Mouse (Mus musculus) limb, embryonic 11.5 days (tissue): ENCODE data around the gene Cdon. TPM values are rescaled to one million over a fixed set of nuclear protein-coding genes. Genes with fewer than 3 reads are reported as not detected.
"Not testable (repeated sequence)": the region's sequence is repeated elsewhere in the genome, so short reads cannot be mapped to it uniquely, and the experiment has no call there.

Source experiments
- ATAC-seq: fragments of 200-750 bp; cut with Nextera tagmentation; 2 replicates; pipeline ENCODE4 v1.8.0; 2017; ENCODE audit warnings: low read depth; ENCODE audit not compliant: insufficient number of reproducible peaks, low FRiP score, low TSS enrichment
- DNase-seq: peaks from one replicate; pipeline ENCODE4 v3.0.0-alpha.2; 2015; ENCODE audit warnings: low spot score
- H3K27ac ChIP-seq: fragments of 300-500 bp; sonication (generic); replicated peaks from 2 replicates; pipeline ENCODE4 v1.5.1; 2014; ENCODE audit warnings: low read depth, mild to moderate bottlenecking, low read length
- H3K27me3 ChIP-seq: fragments of 300-500 bp; sonication (generic); 2 replicates; pipeline ENCODE4 v1.6.1; 2014; ENCODE audit warnings: mild to moderate bottlenecking, low read length, mixed read lengths; ENCODE audit not compliant: control insufficient read depth, insufficient read depth
- H3K36me3 ChIP-seq: fragments of 300-500 bp; sonication (generic); 2 replicates; pipeline ENCODE4 v1.6.1; 2014; ENCODE audit warnings: mild to moderate bottlenecking, low read length, moderate library complexity, mixed read lengths; ENCODE audit not compliant: control insufficient read depth, insufficient read depth
- H3K4me1 ChIP-seq: fragments of 300-500 bp; sonication (generic); 2 replicates; pipeline ENCODE4 v1.6.1; 2014; ENCODE audit warnings: low read length, mixed read lengths; ENCODE audit not compliant: control insufficient read depth, insufficient read depth
- H3K4me2 ChIP-seq: fragments of 300-500 bp; sonication (generic); 2 replicates; pipeline ENCODE4 v1.6.1; 2014; ENCODE audit warnings: low read depth, mild to moderate bottlenecking, moderate library complexity; ENCODE audit not compliant: severe bottlenecking
- H3K4me3 ChIP-seq: fragments of 300-500 bp; sonication (generic); 2 replicates; pipeline ENCODE4 v1.5.1; 2014; ENCODE audit warnings: low read depth, low read length
- H3K9ac ChIP-seq: fragments of 300-500 bp; sonication (generic); 2 replicates; pipeline ENCODE4 v1.6.1; 2014; ENCODE audit warnings: mild to moderate bottlenecking, low read length
- H3K9me3 ChIP-seq: fragments of 300-500 bp; sonication (generic); 2 replicates; pipeline ENCODE4 v1.6.1; 2016; ENCODE audit warnings: low read length; ENCODE audit not compliant: control insufficient read depth
- WGBS: fragments of 180-500 bp; shearing (Covaris S2); extraction: QIAGEN DNeasy Blood & Tissue Kit; methylation state at CpG from one replicate; pipeline ENCODE4 v1.1.7; 2014; 5-methylcytosine and 5-hydroxymethylcytosine counted together
- polyA plus RNA-seq: library from polyadenylated mRNA; unstranded; fragments of >200 nt; fragmentation: Nextera tagmentation; extraction: Ambion mirVana; gene quantifications from 2 replicates; pipeline ENCODE4 v1.2.1, GENCODE M21; 2014

Cdon gene
- polyA plus RNA-seq, 1 experiment from 2014 or later, result 11.8 TPM

GRCm38 (mm10) chr9:35430476-35430875, 9.5 kb downstream of the Cdon start:
- H3K27me3 ChIP-seq, result no peaks in the 10 kb centered on the region
- WGBS, result 77% methylated on average over 8 of the region's 8 CpGs
- H3K36me3 ChIP-seq, result no peaks in the 10 kb centered on the region
- no peak overlapping the region for H3K9ac ChIP-seq
- H3K9me3 ChIP-seq, result no peaks in the 10 kb centered on the region
- no peak overlapping the region for H3K27ac ChIP-seq
- DNase-seq (no peak), ATAC-seq (no peak)
- no peak overlapping the region for H3K4me2 ChIP-seq
- no peak overlapping the region for H3K4me3 ChIP-seq
- H3K4me1 ChIP-seq, result peaks cover 14% of the 10 kb centered on the region; the same call in 1 of the 2 replicates

DNA sequence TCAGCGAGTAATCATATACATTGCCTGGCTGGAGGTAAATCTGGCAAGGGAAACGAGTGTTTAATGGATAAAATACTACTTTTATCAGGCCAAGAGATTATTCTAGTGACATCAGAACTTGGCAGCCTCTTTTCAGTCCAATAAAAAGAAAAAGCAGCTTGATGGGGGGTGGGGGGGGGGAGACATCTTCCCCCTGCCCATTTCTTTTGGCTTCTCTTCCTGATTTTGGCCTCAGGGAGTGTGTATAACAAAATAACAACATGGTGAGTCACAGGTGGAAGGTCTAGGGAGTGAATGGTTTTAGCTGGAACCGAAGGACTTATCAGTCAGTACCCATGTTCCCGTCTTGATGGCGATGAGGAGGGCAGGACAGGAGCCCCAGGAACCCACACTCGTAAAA, 10.5 kb downstream of the Cdon start:
- Histone ChIP-seq H3K9me3 (no peaks in the 10 kb centered on the region), H3K4me1 (peaks cover 9% of the 10 kb centered on the region; the same call in 1 of the 2 replicates), H3K27ac (no peak overlapping the region), H3K4me2 (no peak overlapping the region), H3K9ac (no peak overlapping the region), H3K4me3 (no peak overlapping the region), H3K27me3 (no peaks in the 10 kb centered on the region), H3K36me3 (no peaks in the 10 kb centered on the region)
- no peak for DNase-seq
- ATAC-seq, result no peak
- WGBS, result 83% methylated on average over 6 of the region's 6 CpGs

DNA sequence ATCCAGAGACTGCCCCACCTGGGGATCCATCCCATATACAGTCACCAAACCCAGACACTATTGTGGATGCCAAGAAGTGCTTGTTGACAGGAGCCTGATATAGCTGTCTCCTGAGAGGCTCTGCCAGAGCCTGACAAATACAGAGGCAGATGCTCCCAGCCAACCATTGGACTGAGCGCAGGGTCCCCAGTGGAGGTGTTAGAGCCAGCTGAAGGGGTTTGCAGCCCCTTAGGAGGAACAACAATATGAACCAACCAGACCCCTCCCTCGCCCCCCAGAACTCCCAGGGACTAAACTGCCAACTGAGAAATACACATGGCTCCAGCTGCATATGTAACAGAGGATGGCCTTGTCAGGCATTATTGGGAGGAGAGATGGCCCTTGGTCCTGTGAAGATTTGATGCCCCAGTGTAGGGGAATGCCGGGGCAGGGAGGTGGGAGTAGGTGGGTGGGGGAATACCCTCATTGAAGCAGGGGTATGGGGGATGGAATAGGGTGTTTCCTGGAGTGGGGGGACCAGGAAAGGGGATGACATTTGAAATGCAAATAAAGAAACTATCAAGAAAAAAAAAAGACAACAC, 11.9 kb downstream of the Cdon start:
- H3K27me3 ChIP-seq, H3K9ac ChIP-seq, H3K9me3 ChIP-seq, DNase-seq, H3K36me3 ChIP-seq, H3K4me3 ChIP-seq, H3K4me1 ChIP-seq, ATAC-seq, H3K27ac ChIP-seq, H3K4me2 ChIP-seq: not testable (repeated sequence)
- 80% methylated on average over 3 of the region's 3 CpGs for WGBS

DNA sequence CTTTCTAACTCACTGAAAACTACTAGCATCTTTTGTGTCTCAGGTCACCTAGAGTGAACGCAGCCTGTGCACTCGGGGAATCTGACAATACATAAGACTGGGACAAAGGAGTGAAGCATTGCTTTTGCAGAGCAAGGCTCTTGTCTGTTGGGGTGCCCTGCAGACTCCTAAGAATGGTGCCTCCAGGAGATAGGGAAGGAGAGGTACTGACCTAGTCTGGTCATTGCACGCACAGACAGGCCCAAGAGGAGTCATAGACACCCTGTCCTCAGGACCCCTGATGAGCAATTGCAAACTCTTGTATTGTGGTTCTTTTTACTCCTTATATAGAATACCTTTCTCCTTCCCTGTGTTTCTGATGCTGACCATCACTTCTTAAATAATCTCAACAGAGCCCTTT, 13.4 kb downstream of the Cdon start:
- 76% methylated on average over 3 of the region's 3 CpGs for WGBS
- Histone ChIP-seq H3K9ac (no peak overlapping the region), H3K4me1 (peaks cover 13% of the 10 kb centered on the region), H3K9me3 (no peaks in the 10 kb centered on the region), H3K27ac (0 out of 2 replicates have a peak overlapping the region, but pooled peaks have one; percentile 12), H3K36me3 (no peaks in the 10 kb centered on the region), H3K4me3 (no peak overlapping the region), H3K27me3 (no peaks in the 10 kb centered on the region), H3K4me2 (no peak overlapping the region)
- DNase-seq (no peak), ATAC-seq (no peak)

GRCm38 (mm10) chr9:35435565-35435964, 14.6 kb downstream of the Cdon start:
- Histone ChIP-seq H3K9ac (no peak overlapping the region), H3K4me3 (no peak overlapping the region), H3K27me3 (no peaks in the 10 kb centered on the region), H3K9me3 (no peaks in the 10 kb centered on the region), H3K36me3 (no peaks in the 10 kb centered on the region), H3K4me2 (no peak overlapping the region), H3K27ac (no peak overlapping the region), H3K4me1 (peaks cover 13% of the 10 kb centered on the region)
- DNase-seq, result no peak
- WGBS, result 11% methylated on average over 9 of the region's 9 CpGs
- ATAC-seq, result no peak

DNA sequence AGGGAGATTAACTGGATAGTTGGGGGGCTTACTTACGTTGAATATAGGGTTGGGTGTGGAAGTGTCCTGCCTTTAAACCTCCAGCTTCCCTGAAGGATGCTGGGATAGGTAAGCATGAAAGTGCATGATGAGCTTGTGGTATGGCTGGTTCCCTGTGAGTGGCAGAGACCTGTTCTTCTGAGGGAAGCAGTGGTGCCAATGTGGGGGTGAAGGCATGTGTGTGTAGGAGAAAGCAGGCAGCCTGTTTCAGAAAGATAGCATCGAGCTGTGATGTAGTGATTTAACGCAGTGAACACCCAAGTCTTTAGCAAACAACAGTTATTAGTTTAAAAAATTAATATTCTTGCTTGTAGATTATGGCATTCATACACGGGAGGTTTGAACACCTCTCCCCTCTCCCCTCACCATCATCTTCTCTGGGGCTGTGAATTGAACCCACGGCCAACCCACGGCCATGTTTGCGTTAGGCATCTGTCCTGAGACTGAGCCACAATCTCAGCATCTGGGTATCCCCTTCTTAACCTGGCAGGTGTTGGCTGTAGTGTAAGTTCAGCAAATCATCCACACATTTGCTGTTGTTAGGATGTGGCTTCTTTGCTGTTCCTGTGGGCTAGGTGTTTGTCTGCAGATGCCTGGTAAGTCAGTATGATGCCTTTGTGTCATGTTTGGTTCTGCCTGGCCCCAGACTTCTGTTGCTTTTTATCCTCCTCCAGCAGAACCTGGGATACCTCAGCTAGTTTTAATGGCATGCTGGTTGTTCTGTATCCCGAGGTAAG, 17.5 kb downstream of the Cdon start:
- no peaks in the 10 kb centered on the region for H3K27me3 ChIP-seq
- H3K36me3 ChIP-seq, result no peaks in the 10 kb centered on the region
- WGBS, result 78% methylated on average over 8 of the region's 8 CpGs
- H3K9ac ChIP-seq, result no peak overlapping the region
- no peak overlapping the region for H3K4me2 ChIP-seq
- no peaks in the 10 kb centered on the region for H3K9me3 ChIP-seq
- no peak overlapping the region for H3K27ac ChIP-seq
- DNase-seq, result no peak
- H3K4me1 ChIP-seq, result peaks cover 23% of the 10 kb centered on the region
- H3K4me3 ChIP-seq, result no peak overlapping the region
- no peak for ATAC-seq

- ATAC-seq (no peak), DNase-seq (no peak)
- Histone ChIP-seq H3K9ac (no peak overlapping the region), H3K4me3 (no peak overlapping the region), H3K9me3 (no peaks in the 10 kb centered on the region), H3K4me1 (peaks cover 29% of the 10 kb centered on the region), H3K36me3 (no peaks in the 10 kb centered on the region), H3K27me3 (no peaks in the 10 kb centered on the region), H3K27ac (no peak overlapping the region), H3K4me2 (no peak overlapping the region)
- 69% methylated on average over 6 of the region's 6 CpGs for WGBS
These were observed 18.1 kb downstream of the Cdon start for GRCm38 (mm10) chr9:35439062-35439442.

GRCm38 (mm10) chr9:35439754-35440153, 18.8 kb downstream of the Cdon start:
- H3K36me3 ChIP-seq, result no peaks in the 10 kb centered on the region
- no peaks in the 10 kb centered on the region for H3K27me3 ChIP-seq
- no peak overlapping the region for H3K4me2 ChIP-seq
- no peak overlapping the region for H3K27ac ChIP-seq
- DNase-seq (no peak), ATAC-seq (no peak)
- no peak overlapping the region for H3K4me3 ChIP-seq
- no peaks in the 10 kb centered on the region for H3K9me3 ChIP-seq
- no peak overlapping the region for H3K9ac ChIP-seq
- H3K4me1 ChIP-seq, result peaks cover 33% of the 10 kb centered on the region
